Mouse (Mus musculus): ENCODE data around the gene Ryr1. TPM values are rescaled to one million over a fixed set of nuclear protein-coding genes. Genes with fewer than 3 reads are reported as not detected.

Ryr1 gene
- total RNA-seq, 2 experiments from 2014 or later, result 1,331 to 1,686 TPM

DNA sequence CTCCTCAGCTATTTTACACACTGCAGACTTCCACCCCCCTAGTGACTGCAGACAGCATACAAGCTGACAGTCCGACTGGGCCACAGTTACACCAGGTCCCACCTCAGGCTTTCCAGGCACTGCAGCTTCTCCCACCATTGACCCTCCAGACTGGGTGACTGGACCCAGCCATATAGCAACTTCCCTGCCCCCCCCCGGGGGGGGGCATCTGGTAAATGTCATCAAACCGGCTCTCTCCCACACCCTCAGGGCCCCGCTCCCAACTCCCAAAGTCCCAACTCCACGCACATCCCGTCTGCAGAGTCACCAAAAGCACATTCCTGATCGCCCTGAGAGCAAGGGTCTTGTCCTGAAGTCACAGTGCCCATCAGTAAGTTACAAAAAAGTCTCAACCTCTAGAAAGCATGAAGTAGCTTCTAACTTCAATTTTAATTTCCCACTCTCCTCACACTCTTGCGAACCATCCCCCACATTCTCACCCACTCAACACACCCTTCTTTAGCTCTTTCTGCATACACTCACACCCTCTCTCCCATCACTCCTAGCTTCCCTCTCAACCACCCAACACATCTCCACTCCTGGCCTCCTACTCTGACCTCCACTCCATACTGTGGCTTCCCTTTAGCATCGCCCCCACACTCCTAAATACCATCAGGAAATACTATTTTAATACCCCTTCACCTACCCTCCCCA is 164.5 kb downstream of the Ryr1 start:
- DNase-seq, result no peak

DNA sequence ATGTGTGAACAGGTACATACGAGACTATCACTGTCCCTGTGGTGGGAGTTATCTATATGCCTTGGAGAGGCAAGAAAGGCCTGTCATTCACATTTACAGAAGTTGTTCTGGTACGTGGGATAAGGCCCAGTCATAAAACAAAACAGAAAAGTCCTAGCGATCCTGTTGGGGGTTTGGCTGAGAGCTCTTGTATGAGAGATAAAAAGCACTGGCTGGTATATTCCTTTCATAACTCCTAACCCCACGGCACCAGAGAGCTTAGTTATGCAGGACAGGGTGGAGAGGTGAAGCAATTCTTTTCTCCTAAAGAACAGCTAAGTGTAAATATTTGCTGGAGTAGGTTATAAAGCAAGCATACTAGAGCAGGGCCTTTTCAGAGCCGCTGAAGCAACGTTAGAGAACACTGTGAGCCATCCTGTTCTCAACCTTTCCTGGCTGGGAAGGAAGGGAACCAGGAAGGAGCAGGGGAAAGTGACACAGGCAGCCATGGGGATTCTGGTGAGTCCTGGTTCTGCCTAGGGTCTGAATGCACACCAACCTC is 165.4 kb downstream of the Ryr1 start:
- no peak for DNase-seq

DNA sequence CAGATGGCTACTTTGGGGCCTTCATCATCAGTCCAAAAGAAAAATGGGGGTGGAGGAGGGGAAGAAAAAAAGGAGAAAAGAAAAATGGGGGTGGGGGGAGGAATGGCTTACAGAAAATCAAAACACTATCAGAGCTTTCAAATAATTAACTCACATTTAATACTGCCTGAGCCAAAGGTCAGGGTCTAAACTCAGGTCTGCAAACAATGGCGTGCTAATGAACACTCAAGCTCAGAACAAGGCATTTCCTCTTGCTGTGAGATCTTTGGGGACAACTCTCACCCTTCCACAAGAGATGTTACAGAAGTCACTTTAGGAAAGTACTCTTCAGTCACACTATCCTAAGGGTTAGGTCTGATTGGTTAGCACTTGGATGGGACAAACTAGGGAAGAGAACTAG is 166.2 kb downstream of the Ryr1 start:
- no peak for DNase-seq

DNA sequence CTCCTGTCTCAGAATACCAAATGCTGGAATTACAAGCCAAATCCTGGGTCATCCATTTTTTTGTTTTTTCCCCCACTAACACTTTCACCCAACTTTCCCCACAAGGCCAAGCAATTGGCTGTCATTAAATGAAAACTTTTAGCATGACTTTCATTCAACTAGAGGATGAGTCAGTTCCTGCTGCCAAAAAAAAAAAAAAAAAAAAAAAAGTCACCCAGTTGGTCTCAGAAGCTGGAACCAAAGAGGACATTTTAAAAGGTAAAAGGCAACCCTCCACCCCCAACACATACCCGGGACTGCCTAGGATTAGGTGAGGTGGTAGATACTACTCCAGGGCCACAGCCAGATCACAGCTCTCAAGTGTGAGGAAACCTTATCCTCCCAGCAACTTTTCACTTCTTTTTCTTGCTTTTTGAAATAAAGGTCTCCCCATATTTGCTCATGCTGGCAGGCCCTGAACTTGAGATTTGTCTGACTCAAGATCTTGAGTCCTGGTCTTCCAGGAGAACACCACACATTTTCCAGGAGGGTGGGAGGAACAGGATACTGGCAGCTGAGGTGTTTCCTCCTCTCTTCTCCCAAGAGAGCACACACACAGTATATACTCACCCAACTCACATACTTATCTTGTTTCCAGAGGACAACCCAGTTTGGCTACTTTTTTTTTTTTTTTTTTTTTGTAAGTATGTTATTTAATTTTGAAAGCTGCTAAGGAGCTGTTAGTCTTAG is 166.8 kb downstream of the Ryr1 start:
- DNase-seq, result no peak

DNA sequence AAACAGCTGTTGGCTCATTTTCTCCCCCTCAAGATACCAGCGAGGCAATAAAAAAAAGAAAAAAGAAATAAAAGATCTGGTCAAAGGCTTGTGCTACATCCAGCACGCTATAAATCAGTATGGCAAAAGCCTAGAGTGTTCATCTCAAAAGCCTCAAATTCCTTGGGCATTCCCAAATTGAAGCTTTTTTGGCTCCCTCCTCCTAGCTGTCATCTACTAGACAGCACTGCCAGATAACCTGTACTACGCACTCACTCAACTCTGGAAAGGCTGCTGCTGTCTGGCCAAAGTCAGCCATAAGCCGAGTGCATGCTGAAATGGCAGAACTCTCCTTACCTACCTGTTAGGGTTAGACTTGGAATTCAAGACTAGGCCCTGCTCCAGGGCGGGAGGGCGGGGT is 167.7 kb downstream of the Ryr1 start:
- DNase-seq, result no peak

DNA sequence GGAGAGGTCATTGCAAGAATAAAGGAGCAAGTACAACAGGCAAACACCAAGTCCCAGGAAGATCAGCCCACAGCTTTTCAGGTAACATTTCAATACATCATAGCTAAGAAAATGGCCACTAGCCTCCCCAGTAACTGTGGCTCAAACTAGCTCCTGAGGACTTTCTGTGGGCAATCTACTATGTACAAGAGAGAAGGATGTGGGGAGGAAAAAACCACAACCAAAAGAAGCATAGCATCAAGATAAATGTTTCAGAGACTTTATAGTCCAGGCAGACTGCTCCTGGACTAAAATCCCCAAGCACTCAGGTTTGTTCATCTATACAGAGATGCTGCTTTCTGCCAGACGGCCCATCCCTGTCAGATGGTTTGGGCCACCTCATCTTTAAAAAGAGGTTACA is 168.7 kb downstream of the Ryr1 start:
- DNase-seq, result no peak

DNA sequence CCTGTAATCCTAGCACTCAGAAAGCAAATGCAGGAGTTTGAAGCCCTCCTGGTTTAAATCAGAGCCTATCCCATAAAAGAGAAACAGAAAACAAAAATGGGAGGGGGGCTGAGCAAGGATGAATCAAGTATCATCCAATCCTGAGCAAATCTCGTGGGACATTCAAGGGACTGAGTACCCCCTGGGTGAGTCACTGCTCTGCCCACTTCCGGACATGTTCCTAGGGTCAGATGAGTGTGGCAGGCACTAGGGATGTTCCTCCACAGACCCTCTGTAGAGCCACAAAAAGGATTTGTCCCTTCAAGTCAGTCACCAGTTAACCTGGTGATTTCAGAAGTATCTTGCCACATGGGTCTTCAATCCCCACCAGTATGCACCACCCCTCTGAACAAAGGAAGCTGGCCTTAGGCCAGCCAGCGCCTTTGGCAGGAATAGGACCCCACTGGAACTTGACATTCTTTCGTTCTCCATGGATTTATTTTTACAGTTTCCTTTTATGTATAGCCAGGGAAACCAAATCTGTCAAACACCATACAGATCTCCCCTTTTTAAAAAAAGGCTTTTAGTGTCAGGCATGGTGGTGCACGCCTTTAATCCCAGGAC is 169.6 kb downstream of the Ryr1 start:
- DNase-seq, result no peak

DNA sequence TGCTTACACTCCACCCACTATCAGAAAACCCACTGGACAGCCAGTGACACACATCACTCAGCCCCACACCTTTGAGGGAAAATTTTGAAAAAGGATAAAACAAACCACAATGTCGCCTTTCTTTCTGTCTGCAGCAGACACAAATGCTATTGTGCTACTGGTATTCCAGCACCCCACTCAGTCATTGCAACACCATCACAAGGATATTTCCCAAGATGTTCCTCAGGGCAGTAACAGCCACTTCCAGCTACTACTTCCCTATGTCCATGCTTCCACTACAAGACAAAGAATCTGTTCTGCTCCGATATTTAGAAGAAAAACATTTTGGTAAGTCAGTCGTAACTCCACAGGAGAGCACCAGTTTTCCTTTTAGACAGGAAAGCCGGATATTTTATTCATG is 170.2 kb downstream of the Ryr1 start:
- DNase-seq, result no peak

DNA sequence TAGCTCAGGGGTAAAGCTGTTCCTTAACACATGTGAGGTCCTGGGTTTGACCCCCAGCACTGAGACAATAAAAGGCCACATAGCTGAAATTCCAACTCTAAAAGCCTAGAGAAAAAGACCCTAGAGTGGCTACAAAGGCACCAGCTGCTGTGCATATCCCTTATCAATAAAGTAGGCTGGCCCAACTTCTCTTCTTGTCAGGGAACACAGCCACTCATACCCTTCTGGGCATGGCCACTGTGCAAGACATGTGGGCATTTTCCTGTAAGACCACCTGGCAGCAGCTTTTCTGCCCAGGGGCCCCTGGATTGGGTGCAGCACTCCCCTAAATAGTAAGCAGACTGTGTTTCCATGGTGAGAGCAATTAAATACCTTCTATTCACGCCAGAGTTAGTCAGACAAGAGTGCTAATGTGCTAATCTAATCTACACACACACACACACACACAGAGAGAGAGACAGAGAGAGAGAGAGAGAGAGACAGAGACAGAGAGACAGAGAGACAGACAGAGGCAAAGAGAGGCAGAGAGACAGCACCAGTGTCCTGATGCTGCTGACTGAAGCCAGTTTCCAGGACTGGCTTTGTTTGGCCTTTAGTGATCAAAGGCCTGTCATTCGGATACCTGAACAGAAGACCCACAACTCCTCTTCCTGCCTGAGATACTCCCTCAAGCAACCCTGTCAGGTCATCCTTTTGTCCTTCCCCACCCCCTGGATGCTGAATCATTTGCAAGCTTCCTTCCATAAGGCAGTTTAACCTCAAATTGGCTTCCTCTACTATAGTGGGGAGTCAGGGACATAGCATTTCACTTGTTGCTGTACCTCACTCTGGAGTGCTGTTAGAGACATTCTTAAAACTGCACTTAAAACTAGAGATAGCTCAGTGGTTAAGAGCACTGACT is 171.3 kb downstream of the Ryr1 start:
- no peak for DNase-seq

Small RNA genes lying within 50 kb of the gene (microRNA-seq; reads per million reads assigned to microRNA genes)
- gene Gm44408 (ENCODE audit: borderline replicate concordance in 2 of 2) (0 reads per million in 2 experiments), gene Mir1963 (ENCODE audit: borderline replicate concordance in 2 of 2) (4.5 to 5.9 reads per million in 2 experiments)

Other genes starting within 250 kb of the Ryr1 start
- under 1 TPM in 1 of 2 experiments, not detected in 1; 0.10 TPM for gene Capn12, start 243.8 kb downstream of the Ryr1 start, total RNA-seq (2021)
- 10 to 100 TPM; 36.7 to 45.8 TPM for gene Actn4, start 162.8 kb downstream of the Ryr1 start, total RNA-seq (2021)
- 100 to 1,000 TPM; 116 to 137 TPM for gene Eif3k, start 143.3 kb downstream of the Ryr1 start, total RNA-seq (2021)
- gene Map4k1, start 143.1 kb downstream of the Ryr1 start, total RNA-seq (2021), result under 1 TPM; 0.29 to 0.36 TPM
- gene Rasgrp4, start 9.7 kb upstream of the Ryr1 start, total RNA-seq (2021), result under 1 TPM; 0.69 to 0.72 TPM
- gene Fam98c, start 31.1 kb upstream of the Ryr1 start, total RNA-seq (2021), result 10 to 100 TPM; 11.0 to 12.9 TPM
- under 1 TPM; 0.15 to 0.32 TPM for gene Ggn, start 45.0 kb upstream of the Ryr1 start, total RNA-seq (2021)
- under 1 TPM; 0.77 to 0.86 TPM for gene Spred3, start 45.2 kb upstream of the Ryr1 start, total RNA-seq (2021)
- 100 to 1,000 TPM; 156 to 200 TPM for gene Psmd8, start 55.5 kb upstream of the Ryr1 start, total RNA-seq (2021)
- gene Catsperg1, start 88.9 kb upstream of the Ryr1 start, total RNA-seq (2021), result under 1 TPM in 1 of 2 experiments, not detected in 1; 0.29 TPM
- 1 to 10 TPM; 1.2 to 1.5 TPM for gene Kcnk6, start 107.3 kb upstream of the Ryr1 start, total RNA-seq (2021)
- gene Yif1b, start 113.2 kb upstream of the Ryr1 start, total RNA-seq (2021), result 10 to 100 TPM; 44.8 to 47.6 TPM
- gene 2200002D01Rik, start 123.3 kb upstream of the Ryr1 start, total RNA-seq (2021), result 1 to 10 TPM in 1 of 2 experiments, under 1 TPM in 1; 0.31 to 1.4 TPM
- gene Spint2, start 156.7 kb upstream of the Ryr1 start, total RNA-seq (2021), result 1 to 10 TPM; 3.4 to 5.2 TPM
- gene Ppp1r14a, start 164.1 kb upstream of the Ryr1 start, total RNA-seq (2021), result 1 to 10 TPM; 5.2 to 6.5 TPM
- gene Dpf1, start 178.8 kb upstream of the Ryr1 start, total RNA-seq (2021), result 1 to 10 TPM; 1.9 to 2.0 TPM